Mouse (Mus musculus) C2C12 (cell line): ENCODE measurements at regions not wholly inside any gene's neighbourhood (a gene's known extent, or its start where the extent isn't known, plus 50 kb on each side); places are given as distances from the start of the nearest gene placed in this dataset.

Experiments
- CEBPB ChIP-seq: IDR thresholded peaks from one replicate; pipeline ENCODE4 v1.6.1; 2011; ENCODE audit warnings: low read depth, mild to moderate bottlenecking, control low read depth, moderate library complexity
- CTCF ChIP-seq: IDR thresholded peaks from one replicate; pipeline ENCODE4 v1.5.1; 2011; ENCODE audit not compliant: control insufficient read depth, insufficient read depth, insufficient read length
- FOSL1 ChIP-seq: IDR thresholded peaks from one replicate; pipeline ENCODE4 v1.8.0; 2011; ENCODE audit warnings: mild to moderate bottlenecking, low read length; ENCODE audit not compliant: poor library complexity, insufficient read depth, severe bottlenecking
- MAX ChIP-seq: IDR thresholded peaks from one replicate; pipeline ENCODE4 v1.6.1; 2011; ENCODE audit warnings: mild to moderate bottlenecking, control low read depth
- MYOG ChIP-seq: IDR thresholded peaks from one replicate; pipeline ENCODE4 v1.6.1; 2011; ENCODE audit not compliant: control insufficient read depth, insufficient read length; ENCODE audit errors: extremely low read depth

DNA sequence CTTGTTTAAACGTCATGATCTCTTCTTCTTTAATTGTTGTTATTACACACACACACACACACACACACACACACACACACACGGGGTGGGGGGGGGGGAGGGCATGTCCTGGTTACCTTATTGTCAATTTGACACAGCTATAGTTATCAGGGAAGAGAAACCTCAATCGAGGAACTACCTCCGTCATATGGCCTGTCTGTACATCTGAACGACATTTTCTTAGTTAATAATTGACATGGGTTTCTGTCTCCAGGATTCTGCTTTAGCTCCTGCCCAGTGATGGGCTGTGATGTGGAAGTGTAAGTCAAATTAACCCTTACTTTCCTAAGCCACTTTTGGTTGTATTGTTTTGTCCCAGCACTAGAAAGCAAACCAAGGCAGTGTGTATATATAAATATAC, 220.0 kb upstream of the Dkk2 start:
- no peak for TF ChIP-seq MYOG
- TF ChIP-seq CTCF, result no peak
- TF ChIP-seq CEBPB, result no peak
- no peak for TF ChIP-seq FOSL1
- no peak for TF ChIP-seq MAX
